Mouse (Mus musculus): ENCODE data around the gene Cd47.

DNA sequence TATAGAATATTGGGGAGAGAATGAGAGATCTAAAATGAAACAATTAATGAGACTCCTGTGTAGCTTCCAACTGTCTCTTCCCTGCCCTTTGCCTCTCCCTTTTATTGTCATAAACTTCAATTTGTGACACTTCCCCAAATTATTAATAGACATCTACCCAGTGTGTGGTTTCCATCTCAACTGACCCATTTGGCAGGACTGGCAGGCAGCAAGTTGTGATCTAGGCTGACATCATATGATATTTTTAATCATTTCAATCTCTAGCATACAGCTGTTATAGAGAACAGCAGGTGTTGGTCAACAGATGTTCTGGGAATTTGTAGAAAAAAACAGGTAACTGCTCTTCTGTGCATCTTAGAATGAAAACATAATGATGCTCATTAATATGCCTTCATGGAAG is 17.0 kb upstream of the Cd47 start:
- TF ChIP-seq CTCF (conservative IDR thresholded peaks at IDR 0.05; ENCODE audit: low read length): no peak
- TF ChIP-seq POU5F1 (IDR thresholded peaks at IDR 0.05; ENCODE audit: borderline replicate concordance, low read length): no peak
- no peak for TF ChIP-seq NANOG (IDR thresholded peaks at IDR 0.05; ENCODE audit: borderline replicate concordance, low read length)

Data from E14TG2a.4 (cell line).